In the genomic region with DNA sequence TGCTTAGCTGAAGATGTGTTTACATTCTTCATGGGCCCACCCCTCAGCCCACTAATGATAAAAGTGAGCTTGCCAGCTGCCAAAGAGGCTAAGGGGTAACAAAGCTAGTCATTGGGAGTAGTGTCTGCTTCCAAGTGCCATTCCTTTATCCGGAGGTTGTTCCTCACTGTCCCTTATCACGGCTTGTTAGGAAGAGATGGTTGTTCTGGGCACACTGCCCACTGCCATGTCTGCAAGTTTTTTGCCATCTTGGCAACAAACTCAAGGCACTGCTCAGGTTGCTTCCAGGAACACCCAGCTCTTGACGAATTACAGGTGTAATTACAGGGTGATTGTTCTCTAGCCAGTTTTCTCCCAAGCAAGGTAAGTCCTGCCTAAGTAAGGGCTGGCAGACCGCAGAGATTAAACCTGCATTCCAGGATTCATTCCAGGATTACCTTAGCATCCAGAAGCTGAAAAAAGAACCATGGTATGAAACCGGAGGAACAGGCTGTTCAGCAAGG, we compare ENCODE assay signal across 14 mouse cellular contexts. TPM values are rescaled to one million over a fixed set of nuclear protein-coding genes. Genes with fewer than 3 reads are reported as not detected.
A peak's percentile ranks its signal among the peaks of the same experiment; 100 is the strongest.
DNase-seq lines count a peak whose midpoint lies in the region; ATAC-seq and TF ChIP-seq lines count a peak whose summit lies in the region.
"Had no signal": no experiment of that assay in that cellular context is flagged by ENCODE, and none has a peak within 500 bp of the region (broad histone marks: within the 10 kb centered on the region; RNA-seq: fewer than 3 reads in every experiment).

No protein-coding gene starts in this region.

- no peak overlapping the region for H3K27ac ChIP-seq in kidney, adult 2 months (ENCODE audit: insufficient read depth, low read depth, low read length)
- no peak overlapping the region for H3K27ac ChIP-seq in kidney, embryonic 14.5 days (ENCODE audit: low read depth, low read length)
- H3K27ac ChIP-seq in layer of hippocampus, adult 2 months: no peak overlapping the region
- H3K27ac ChIP-seq: intestine, embryonic 15.5 days had no signal

- H3K9me3 ChIP-seq in kidney, embryonic 14.5 days (ENCODE audit: control insufficient read depth, low read length): no peaks in the 10 kb centered on the region
- H3K9me3 ChIP-seq: intestine, embryonic 15.5 days had no signal

- ATAC-seq in kidney, embryonic 14.5 days (ENCODE audit: low FRiP score, low TSS enrichment): no peak
- ATAC-seq: intestine, embryonic 15.5 days had no signal

- no peak overlapping the region for H3K9ac ChIP-seq in kidney, embryonic 14.5 days (ENCODE audit: low read depth, low read length)
- H3K9ac ChIP-seq: intestine, embryonic 15.5 days had no signal

- no peak overlapping the region for H3K4me3 ChIP-seq in kidney, adult 2 months (ENCODE audit: insufficient read depth, low read depth, low read length)
- no peak overlapping the region for H3K4me3 ChIP-seq in kidney, embryonic 14.5 days (ENCODE audit: low read length)
- H3K4me3 ChIP-seq in layer of hippocampus, adult 2 months: no peak overlapping the region
- H3K4me3 ChIP-seq: erythroblast, embryonic 14.5 days; intestine, embryonic 15.5 days had no signal

- TF ChIP-seq CTCF in kidney, adult 2 months (conservative IDR thresholded peaks at IDR 0.05; ENCODE audit: insufficient read depth, insufficient read length, low read depth, low read length): no peak
- TF ChIP-seq CTCF in layer of hippocampus, adult 2 months (conservative IDR thresholded peaks at IDR 0.05): no peak

- H3K4me2 ChIP-seq in kidney, embryonic 14.5 days (replicated peaks; ENCODE audit: low read depth, low read length): no peak overlapping the region
- H3K4me2 ChIP-seq: intestine, embryonic 15.5 days; liver, embryonic 11.5 days had no signal

- TF ChIP-seq POLR2A in kidney, adult 2 months (IDR thresholded peaks at IDR 0.05; ENCODE audit: low read depth, low read length): no peak

- DNase-seq in adrenal gland, postnatal 10 days: peak; percentile 41
- DNase-seq in adrenal gland, postnatal 25 days: no peak
- peak; percentile 39 for DNase-seq in kidney, adult 2 months
- DNase-seq in urinary bladder, postnatal 14 days (ENCODE audit: low spot score): peak; percentile 21
- DNase-seq in urinary bladder, postnatal 4 days (ENCODE audit: low spot score in 2 of 2): no peak
- DNase-seq in testis, postnatal 14 days (ENCODE audit: low spot score): peak; percentile 27
- DNase-seq in layer of hippocampus, adult 2 months (ENCODE audit: low spot score in 2 of 2): no peak
- DNase-seq: gastrocnemius, postnatal 10 days; lung, postnatal 36 days; midbrain, embryonic 14.5 days had no signal

- peaks cover 3% of the 10 kb centered on the region; the same call in 1 of the 2 replicates for H3K4me1 ChIP-seq in kidney, adult 2 months (ENCODE audit: control insufficient read depth, insufficient read depth, low read length)
- H3K4me1 ChIP-seq in kidney, embryonic 14.5 days (ENCODE audit: control insufficient read depth, insufficient read depth, low read length): no peaks in the 10 kb centered on the region
- H3K4me1 ChIP-seq: intestine, embryonic 15.5 days had no signal

- WGBS in kidney, adult 2 months: 38% methylated on average over 5 of the region's 5 CpGs
- WGBS in kidney, embryonic 14.5 days: 87% methylated on average over 5 of the region's 5 CpGs

- no peaks in the 10 kb centered on the region for H3K27me3 ChIP-seq in kidney, adult 2 months (replicated peaks; ENCODE audit: control insufficient read depth, insufficient read depth, low read length)
- no peaks in the 10 kb centered on the region for H3K27me3 ChIP-seq in kidney, embryonic 14.5 days (ENCODE audit: control insufficient read depth, insufficient read depth, low read length)
- H3K27me3 ChIP-seq: intestine, embryonic 15.5 days had no signal

- no peaks in the 10 kb centered on the region for H3K36me3 ChIP-seq in kidney, adult 2 months (ENCODE audit: control insufficient read depth, insufficient read depth, low read length)
- H3K36me3 ChIP-seq in kidney, embryonic 14.5 days (ENCODE audit: control insufficient read depth, insufficient read depth, low read length): peaks cover 39% of the 10 kb centered on the region

RNA-seq across cellular contexts. Expression of gene Pla2g4c, which starts 10.3 kb away (rescaled TPM):
- under 1 TPM; 0.21 to 0.58 TPM for total RNA-seq in adrenal gland, postnatal 10 days (2021)
- 0.12 and 0.43 TPM in 2 replicates for total RNA-seq in adrenal gland, postnatal 25 days (2021)
- 0.03 and 0.05 TPM in 2 replicates for polyA plus RNA-seq in kidney, adult 2 months (2012; rRNA removed)
- polyA plus RNA-seq in kidney, embryonic 14.5 days (2014; fragmentation: Nextera tagmentation; extraction: Ambion mirVana): 1.2 TPM in 2 replicates
- total RNA-seq in layer of hippocampus, adult 2 months (2021): under 1 TPM in 1 of 2 experiments, not detected in 1; 0.44 TPM

RNA-seq across cellular contexts. Expression of gene Zswim9, which starts 35.6 kb away (rescaled TPM):
- 10 to 100 TPM in 1 of 2 experiments, 1 to 10 TPM in 1; 6.1 to 10.3 TPM for total RNA-seq in adrenal gland, postnatal 10 days (2021)
- 13.2 and 14.5 TPM in 2 replicates for total RNA-seq in adrenal gland, postnatal 25 days (2021)
- 3.2 and 4.0 TPM in 2 replicates for polyA plus RNA-seq in kidney, adult 2 months (2012; rRNA removed)
- 3.6 and 10.3 TPM in 2 replicates for polyA plus RNA-seq in kidney, embryonic 14.5 days (2014; fragmentation: Nextera tagmentation; extraction: Ambion mirVana)
- 10 to 100 TPM; 16.4 to 16.7 TPM for total RNA-seq in layer of hippocampus, adult 2 months (2021)

RNA-seq across cellular contexts. Expression of gene Lig1, which starts 37.1 kb away (rescaled TPM):
- 10 to 100 TPM; 26.0 to 34.7 TPM for total RNA-seq in adrenal gland, postnatal 10 days (2021)
- total RNA-seq in adrenal gland, postnatal 25 days (2021): 17.7 and 20.2 TPM in 2 replicates
- polyA plus RNA-seq in kidney, adult 2 months (2012; rRNA removed): 3.4 TPM in 2 replicates
- polyA plus RNA-seq in kidney, embryonic 14.5 days (2014; fragmentation: Nextera tagmentation; extraction: Ambion mirVana): 120 and 129 TPM in 2 replicates
- total RNA-seq in layer of hippocampus, adult 2 months (2021): 1 to 10 TPM; 6.3 to 9.1 TPM

Comparison
In these comparisons a context has a peak if more than half of its experiments do, and no peak if none do; other contexts are left out.
1. DNase-seq: peak in adrenal gland, postnatal 10 days (single experiment), kidney, adult 2 months (single experiment), urinary bladder, postnatal 14 days (single experiment) and testis, postnatal 14 days (single experiment); none in adrenal gland, postnatal 25 days (single experiment), urinary bladder, postnatal 4 days (0 of 2) and layer of hippocampus, adult 2 months (0 of 2).